Mouse (Mus musculus): ENCODE results near the gene Smap1. TPM values are rescaled to one million over a fixed set of nuclear protein-coding genes. Genes with fewer than 3 reads are reported as not detected.

Smap1 gene
- polyA plus RNA-seq, 1 experiment from 2014 or later: 53.1 TPM

DNA sequence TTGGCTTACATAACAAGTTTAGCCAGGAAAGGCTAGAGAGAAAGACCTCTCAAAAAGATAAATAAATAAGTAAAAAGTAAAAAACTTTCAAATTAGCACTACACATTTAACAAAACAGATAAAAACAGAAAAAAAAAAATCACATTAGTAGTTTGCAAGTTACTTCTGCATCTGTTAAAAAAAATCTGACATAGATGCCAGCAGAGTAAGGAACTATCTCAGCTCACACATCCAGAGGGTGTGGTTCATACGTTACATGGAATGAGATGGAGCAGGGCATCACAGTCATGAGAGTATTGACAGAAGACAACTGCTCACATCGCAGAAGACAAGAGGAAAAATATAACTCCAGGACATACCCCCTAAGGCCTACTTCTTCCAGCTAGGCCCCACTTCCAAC, 19.4 kb downstream of the Smap1 start:
- no peak overlapping the region for H3K27ac ChIP-seq
- no peak overlapping the region for H3K4me2 ChIP-seq (ENCODE audit: low read length)
- H3K9me3 ChIP-seq (replicated peaks; ENCODE audit: low read length): no peaks in the 10 kb centered on the region
- TF ChIP-seq CTCF (IDR thresholded peaks at IDR 0.05; ENCODE audit: low read depth): no peak
- H3K4me1 ChIP-seq (replicated peaks; ENCODE audit: insufficient read depth, low read length): no peaks in the 10 kb centered on the region
- H3K4me3 ChIP-seq (replicated peaks; ENCODE audit: low read depth, low read length): no peak overlapping the region
- no peak overlapping the region for H3K9ac ChIP-seq (ENCODE audit: low read depth, low read length)
- no peaks in the 10 kb centered on the region for H3K36me3 ChIP-seq (ENCODE audit: insufficient read depth, low read length)
- 85% methylated on average over 2 of the region's 2 CpGs for WGBS
- no peak for ATAC-seq (replicated peaks; ENCODE audit: low FRiP score, low read depth)
- no peak for DNase-seq (ENCODE audit: low spot score)
- no peaks in the 10 kb centered on the region for H3K27me3 ChIP-seq (ENCODE audit: insufficient read depth, low read length)

DNA sequence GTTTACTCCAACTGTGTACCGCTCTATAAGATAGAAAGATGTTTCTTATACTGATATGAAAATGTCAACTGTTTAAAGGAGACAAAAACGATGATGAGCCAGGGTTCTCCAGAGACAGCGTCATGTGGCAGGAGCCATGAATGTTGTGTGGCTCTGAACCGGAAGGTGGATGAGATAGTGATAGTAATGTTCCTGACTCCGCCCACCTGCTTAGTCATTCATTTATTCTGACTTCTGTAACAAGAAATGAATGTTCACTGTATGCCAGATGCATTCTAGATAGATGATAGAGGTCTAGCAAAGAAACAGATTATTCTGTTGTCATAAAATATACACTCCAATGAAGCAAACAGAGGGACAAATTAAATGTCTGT, 22.5 kb downstream of the Smap1 start:
- Histone ChIP-seq H3K4me3 (replicated peaks; ENCODE audit: low read depth, low read length) (no peak overlapping the region), H3K9ac (ENCODE audit: low read depth, low read length) (no peak overlapping the region), H3K27ac (no peak overlapping the region), H3K36me3 (ENCODE audit: insufficient read depth, low read length) (no peaks in the 10 kb centered on the region), H3K9me3 (replicated peaks; ENCODE audit: low read length) (no peaks in the 10 kb centered on the region), H3K4me2 (ENCODE audit: low read length) (no peak overlapping the region), H3K27me3 (ENCODE audit: insufficient read depth, low read length) (no peaks in the 10 kb centered on the region), H3K4me1 (replicated peaks; ENCODE audit: insufficient read depth, low read length) (no peaks in the 10 kb centered on the region)
- no peak for ATAC-seq (replicated peaks; ENCODE audit: low FRiP score, low read depth)
- 91% methylated on average over 5 of the region's 5 CpGs for whole genome bisulfite sequencing
- no peak for DNase-seq (ENCODE audit: low spot score)
- TF ChIP-seq CTCF (IDR thresholded peaks at IDR 0.05; ENCODE audit: low read depth): no peak

DNA sequence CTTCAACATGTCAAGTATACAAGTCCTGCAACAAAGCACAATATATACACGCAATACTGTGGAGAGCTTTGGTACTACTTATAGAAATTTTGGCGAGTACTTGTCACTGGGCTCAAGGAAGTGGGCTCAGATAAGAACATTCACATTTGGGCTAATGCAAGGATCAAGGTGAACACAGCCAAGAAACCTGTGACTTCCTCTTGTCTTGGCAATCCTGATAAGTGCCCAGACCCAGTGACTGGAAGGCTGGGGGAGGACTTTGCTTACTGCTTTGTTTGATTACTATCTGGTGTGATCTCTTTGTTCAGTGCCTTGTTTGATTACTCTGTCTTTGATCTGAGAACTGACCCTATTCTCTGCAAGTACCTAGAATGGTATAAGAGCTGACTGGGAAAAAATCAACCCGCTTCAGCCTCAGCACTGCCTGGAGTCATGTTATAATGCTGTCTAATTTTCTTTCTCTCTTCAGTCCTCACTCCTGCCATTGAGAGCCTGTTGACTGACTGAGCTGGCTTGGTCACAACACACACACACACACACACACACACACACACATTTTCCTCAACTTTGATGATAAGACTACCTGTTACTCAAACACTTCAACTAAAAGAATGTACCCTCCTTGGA, 23.0 kb downstream of the Smap1 start:
- Histone ChIP-seq H3K9me3 (replicated peaks; ENCODE audit: low read length) (no peaks in the 10 kb centered on the region), H3K9ac (ENCODE audit: low read depth, low read length) (no peak overlapping the region), H3K4me1 (replicated peaks; ENCODE audit: insufficient read depth, low read length) (no peaks in the 10 kb centered on the region), H3K4me3 (replicated peaks; ENCODE audit: low read depth, low read length) (no peak overlapping the region), H3K4me2 (ENCODE audit: low read length) (no peak overlapping the region), H3K36me3 (ENCODE audit: insufficient read depth, low read length) (no peaks in the 10 kb centered on the region), H3K27ac (no peak overlapping the region), H3K27me3 (ENCODE audit: insufficient read depth, low read length) (no peaks in the 10 kb centered on the region)
- no peak for ATAC-seq (replicated peaks; ENCODE audit: low FRiP score, low read depth)
- DNase-seq (ENCODE audit: low spot score): no peak
- TF ChIP-seq CTCF (IDR thresholded peaks at IDR 0.05; ENCODE audit: low read depth): no peak
- 82% methylated on average over 3 of the region's 3 CpGs for WGBS

DNA sequence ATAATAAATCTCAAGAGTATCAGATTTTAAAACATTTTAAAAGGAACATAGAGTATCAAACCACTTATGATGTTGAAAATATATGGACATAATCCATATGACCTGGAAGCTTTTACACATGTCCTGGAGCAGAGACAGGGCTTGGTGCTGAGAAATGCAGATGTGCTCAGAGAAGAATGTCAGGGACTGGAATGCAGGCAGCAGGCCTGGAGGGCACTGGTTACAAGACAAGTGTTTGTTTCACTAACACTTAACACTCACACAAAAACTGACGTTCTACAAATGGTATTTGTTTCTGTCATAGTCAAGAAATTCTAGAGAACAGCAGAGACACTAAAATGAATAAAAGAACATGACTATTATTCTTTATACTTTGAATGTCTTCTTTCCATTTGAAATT, 30.0 kb downstream of the Smap1 start:
- Histone ChIP-seq H3K9ac (ENCODE audit: low read depth, low read length) (no peak overlapping the region), H3K36me3 (ENCODE audit: insufficient read depth, low read length) (no peaks in the 10 kb centered on the region), H3K27ac (no peak overlapping the region), H3K4me3 (replicated peaks; ENCODE audit: low read depth, low read length) (no peak overlapping the region), H3K4me1 (replicated peaks; ENCODE audit: insufficient read depth, low read length) (no peaks in the 10 kb centered on the region), H3K27me3 (ENCODE audit: insufficient read depth, low read length) (no peaks in the 10 kb centered on the region), H3K4me2 (ENCODE audit: low read length) (no peak overlapping the region), H3K9me3 (replicated peaks; ENCODE audit: low read length) (no peaks in the 10 kb centered on the region)
- WGBS: 58% methylated on average over 1 of the region's 1 CpGs
- TF ChIP-seq CTCF (IDR thresholded peaks at IDR 0.05; ENCODE audit: low read depth): no peak
- ATAC-seq (replicated peaks; ENCODE audit: low FRiP score, low read depth): no peak
- DNase-seq (ENCODE audit: low spot score): no peak

DNA sequence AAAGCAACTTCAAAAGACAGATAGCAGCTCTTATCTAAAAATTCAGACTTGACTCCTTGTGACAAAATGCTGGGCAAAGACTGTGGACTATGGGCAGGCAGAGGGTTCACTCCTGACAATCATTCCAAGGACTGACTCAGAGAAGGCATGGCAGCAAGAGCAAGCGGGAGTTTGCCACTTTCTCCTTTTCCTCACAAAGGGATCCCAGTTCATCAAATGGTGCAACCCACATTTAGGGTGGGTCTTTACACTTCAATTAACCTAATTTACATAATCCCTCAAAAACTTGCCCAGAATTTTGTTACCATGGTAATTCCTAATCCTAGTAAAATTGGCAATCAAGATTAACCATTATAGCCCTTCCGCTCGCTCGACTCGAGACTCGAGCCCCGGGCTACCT, 37.2 kb downstream of the Smap1 start:
- no peak for TF ChIP-seq CTCF (IDR thresholded peaks at IDR 0.05; ENCODE audit: low read depth)
- Histone ChIP-seq H3K9me3 (replicated peaks; ENCODE audit: low read length) (no peaks in the 10 kb centered on the region; the same call in 1 of the 2 replicates), H3K4me1 (replicated peaks; ENCODE audit: insufficient read depth, low read length) (no peaks in the 10 kb centered on the region), H3K27me3 (ENCODE audit: insufficient read depth, low read length) (no peaks in the 10 kb centered on the region), H3K4me2 (ENCODE audit: low read length) (no peak overlapping the region), H3K9ac (ENCODE audit: low read depth, low read length) (no peak overlapping the region), H3K36me3 (ENCODE audit: insufficient read depth, low read length) (no peaks in the 10 kb centered on the region), H3K4me3 (replicated peaks; ENCODE audit: low read depth, low read length) (no peak overlapping the region), H3K27ac (no peak overlapping the region)
- ATAC-seq (replicated peaks; ENCODE audit: low FRiP score, low read depth): no peak
- 99% methylated on average over 7 of the region's 7 CpGs for WGBS
- DNase-seq (ENCODE audit: low spot score): no peak

DNA sequence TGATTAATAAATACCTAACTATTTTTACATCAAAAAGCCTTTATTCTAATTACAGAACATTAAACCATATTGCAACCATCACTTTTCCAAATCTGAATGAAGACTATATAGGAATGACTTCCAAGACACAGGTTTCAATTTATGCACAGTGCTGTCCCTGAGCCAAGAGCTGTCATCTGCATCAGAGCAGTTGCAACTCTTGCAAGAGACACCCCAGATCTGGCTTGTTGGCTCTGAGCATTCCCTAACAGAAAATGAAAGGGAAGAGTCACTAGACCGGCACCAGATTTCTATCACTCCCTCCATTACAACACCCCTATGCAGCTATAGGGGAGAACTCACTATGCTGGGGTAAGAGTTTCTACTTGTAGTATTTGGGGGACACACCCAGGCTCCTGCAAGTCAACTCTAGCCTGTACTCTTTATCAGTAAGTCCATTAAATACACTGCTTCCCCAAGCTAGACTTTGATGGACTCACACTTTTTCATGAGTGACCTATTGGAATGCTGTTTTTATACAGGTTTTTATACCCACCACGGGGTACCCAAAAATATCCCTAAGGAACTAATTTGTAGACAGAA, 37.9 kb downstream of the Smap1 start:
- H3K4me3 ChIP-seq (replicated peaks; ENCODE audit: low read depth, low read length): no peak overlapping the region
- no peak overlapping the region for H3K4me2 ChIP-seq (ENCODE audit: low read length)
- H3K9me3 ChIP-seq (replicated peaks; ENCODE audit: low read length): no peaks in the 10 kb centered on the region; the same call in 1 of the 2 replicates
- no peak overlapping the region for H3K9ac ChIP-seq (ENCODE audit: low read depth, low read length)
- ATAC-seq (replicated peaks; ENCODE audit: low FRiP score, low read depth) (no peak), DNase-seq (ENCODE audit: low spot score) (no peak)
- TF ChIP-seq CTCF (IDR thresholded peaks at IDR 0.05; ENCODE audit: low read depth): no peak
- H3K36me3 ChIP-seq (ENCODE audit: insufficient read depth, low read length): no peaks in the 10 kb centered on the region
- H3K27me3 ChIP-seq (ENCODE audit: insufficient read depth, low read length): no peaks in the 10 kb centered on the region
- WGBS: 85% methylated on average over 2 of the region's 2 CpGs
- no peaks in the 10 kb centered on the region for H3K4me1 ChIP-seq (replicated peaks; ENCODE audit: insufficient read depth, low read length)
- peak overlapping the region; percentile 25; the same call in 1 of the 2 replicates for H3K27ac ChIP-seq
